Mouse (Mus musculus): ENCODE data around the gene Tradd.
"Not testable (repeated sequence)": the region's sequence is repeated elsewhere in the genome, so short reads cannot be mapped to it uniquely, and the experiment has no call there.

The Tradd gene

DNA sequence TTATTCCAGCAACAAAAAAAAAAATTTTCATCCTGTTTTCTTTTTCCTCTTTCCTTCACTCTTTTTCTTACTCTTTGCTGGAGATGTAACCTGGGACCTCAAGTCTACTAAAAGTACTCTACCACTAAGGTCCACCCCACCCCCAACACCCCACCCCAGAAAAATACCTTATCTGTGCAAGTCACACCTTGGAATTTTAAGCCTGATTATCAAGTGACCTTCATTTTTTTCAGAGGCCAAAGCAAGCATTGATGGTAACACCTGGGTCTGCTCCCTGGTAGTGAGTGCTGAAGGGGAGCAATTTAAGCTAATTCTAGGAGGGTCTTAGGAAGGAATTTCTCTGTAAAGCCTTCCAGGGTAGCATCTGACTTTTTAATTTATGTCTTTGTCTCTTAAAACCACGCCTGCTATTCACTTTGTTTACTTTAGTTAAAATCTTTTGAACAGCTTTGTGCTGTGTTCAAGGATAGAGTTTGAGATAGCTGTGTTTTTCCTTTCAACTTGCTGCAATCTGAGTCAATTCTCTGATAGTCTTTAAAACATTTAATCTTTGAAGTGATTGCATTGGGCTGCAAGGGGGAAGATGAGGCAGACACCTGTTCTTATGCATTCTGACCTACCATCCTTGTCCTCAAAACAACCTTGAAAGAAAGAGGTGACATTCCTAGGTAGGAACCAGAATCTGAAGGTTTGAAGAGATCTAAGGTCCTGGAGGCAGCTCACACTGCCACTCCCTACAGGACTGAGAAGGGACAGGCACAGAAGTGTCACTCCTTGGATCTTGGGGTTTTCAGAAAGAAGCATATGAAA is 31.1 kb downstream of the Tradd start:
- DNase-seq = no peak

DNA sequence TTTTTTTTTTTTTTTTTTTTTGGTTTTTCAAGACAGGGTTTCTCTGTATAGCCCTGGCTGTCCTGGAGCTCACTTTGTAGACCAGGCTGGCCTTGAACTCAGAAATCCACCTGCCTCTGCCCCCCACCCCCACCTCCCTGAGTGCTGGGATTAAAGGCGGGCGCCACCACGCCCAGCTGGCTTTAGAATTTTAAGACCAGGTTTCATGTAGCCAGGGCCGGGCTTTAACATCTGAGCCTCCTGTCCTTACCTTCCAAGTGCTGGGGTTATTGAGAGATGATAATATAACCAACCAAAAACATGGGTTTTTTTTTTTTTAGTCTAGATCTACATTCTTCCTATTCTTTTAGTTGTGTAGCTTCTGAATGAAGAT is 32.1 kb downstream of the Tradd start:
- not testable (repeated sequence) for DNase-seq

DNA sequence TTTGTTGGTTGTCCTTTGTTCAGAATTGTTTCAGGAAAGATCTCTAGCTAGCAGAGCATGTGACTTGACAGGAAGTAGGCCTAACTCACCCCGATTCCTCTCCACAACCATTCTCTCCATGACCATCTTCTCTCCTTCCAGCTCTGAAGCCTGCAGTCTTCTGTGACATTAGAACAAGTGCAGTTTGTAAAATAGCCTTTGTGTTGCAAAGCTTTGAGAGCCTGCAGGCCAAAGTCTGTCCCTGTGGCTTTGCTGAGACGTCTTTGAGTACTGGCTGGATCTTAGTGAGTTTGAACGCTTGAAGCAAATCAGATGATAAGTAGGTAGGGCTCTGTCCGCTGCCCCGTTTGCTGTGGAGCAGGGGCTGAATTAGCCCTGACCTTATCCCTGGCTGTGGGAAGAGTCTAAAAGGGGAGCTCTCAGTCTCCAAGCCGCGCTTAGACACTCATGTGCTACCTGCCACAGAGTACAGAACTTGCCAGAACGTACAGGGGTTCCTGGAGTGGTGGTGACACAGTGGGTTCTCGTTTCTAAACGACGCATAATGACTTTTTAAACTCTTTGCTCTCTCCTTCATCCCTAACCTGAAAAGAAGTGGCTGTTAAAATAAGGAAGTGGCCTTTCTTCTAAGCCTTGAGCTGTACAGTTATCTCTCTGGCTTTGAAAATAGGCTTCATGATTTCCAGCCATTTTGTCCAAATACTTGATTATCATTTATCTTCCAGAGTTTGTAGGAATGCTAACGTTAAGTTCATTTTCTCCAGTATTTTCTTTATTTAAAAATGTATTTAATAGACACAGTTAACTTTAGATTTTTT is 32.7 kb downstream of the Tradd start:
- no peak for DNase-seq

DNA sequence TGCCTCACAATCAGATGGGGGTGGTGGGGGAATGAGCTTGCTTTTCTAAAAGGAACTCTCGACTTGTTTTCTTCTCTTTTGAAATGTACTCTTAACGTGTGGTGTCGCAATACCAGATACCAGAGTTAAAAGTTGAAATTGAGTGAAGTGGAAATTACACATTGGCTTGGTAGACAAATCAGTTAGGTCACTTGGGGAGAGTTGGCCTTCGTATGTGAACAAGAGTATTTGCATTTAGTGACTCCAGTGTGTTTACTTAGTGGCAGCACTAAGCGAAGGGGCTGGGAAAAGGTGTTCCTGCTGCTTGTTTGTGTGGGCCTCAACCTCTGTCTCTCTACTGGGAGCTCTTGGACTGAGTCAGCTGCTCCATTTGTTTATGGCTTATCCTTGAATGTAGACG is 38.5 kb downstream of the Tradd start:
- no peak for DNase-seq

DNA sequence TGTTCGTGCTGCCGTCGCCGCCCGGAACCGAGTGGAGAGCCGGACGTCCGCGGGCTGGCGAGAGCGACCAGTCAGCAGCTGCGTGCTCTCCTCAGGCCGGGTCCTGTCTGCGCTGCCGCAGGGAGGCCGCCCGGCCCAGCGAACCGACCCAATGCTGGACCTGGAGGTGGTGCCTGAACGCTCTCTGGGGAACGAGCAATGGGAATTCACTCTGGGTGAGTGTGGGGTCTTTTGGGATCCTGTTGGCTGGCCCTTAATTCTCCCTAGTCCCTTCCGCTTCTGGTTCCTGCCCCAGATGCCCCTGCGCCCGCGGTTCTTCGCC is 39.2 kb downstream of the Tradd start:
- DNase-seq = no peak

DNA sequence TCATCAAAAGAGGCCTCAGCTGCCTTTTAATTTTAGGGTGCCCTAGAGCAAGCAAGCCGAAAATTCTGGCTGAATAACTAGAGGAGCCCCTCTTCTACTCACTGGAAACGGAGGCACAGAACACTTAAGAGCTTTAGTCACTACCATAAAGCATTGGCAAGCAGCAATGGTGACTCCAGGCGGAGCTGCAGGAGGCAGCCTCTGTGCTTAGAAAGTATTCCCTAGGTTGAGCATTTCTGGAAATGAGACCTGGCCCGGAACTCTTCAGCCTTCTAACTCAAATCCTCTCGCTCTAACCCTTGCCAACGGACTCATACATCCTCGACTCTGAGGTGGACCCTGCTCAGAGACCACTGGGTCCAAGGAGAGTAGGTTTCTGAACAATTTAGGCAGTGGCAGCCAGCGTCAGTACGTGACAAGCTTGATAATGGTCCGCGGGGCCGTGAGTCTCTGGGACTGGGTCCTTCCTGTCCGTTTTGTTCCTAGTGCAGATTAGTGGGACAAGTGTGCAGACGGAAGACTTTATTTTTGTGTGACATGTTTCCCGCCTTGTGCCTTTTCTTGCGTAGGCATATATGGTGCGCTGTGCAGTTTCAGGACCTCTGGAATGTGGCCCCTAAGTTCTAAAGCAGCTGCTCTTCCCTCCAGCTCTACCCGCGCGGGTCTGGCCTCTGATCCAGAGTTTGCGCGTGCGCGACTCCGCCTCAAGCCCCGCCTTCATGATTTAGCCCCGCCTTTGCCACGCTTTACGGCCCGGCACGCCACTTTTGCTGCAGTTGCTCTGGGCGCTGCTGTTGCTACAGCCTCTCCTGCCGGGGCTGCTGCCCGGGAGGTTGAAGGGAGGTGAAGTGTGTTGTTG is 39.8 kb downstream of the Tradd start, which contains the start of gene D230025D16Rik:
Gene D230025D16Rik, plus strand, starts transcription at position 733 of the 859 bp plus-strand sequence.
- peak; percentile 95 for DNase-seq

DNA sequence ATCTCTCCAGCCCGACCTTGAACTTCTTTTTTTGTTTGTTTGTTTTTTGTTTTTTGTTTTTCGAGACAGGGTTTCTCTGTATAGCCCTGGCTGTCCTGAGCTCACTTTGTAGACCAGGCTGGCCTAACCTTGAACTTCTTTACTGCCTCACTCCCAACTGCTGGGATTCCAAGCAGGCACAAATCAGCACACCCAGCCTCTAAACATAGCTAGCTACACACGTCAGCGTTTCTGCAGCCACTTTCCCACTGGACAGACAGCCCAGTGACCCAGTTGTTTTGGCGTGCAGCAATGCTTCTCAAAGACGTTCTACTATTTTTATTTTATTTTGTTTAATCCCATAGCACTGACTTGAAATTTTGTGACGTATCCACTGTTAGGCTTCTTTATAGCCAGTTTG is 40.6 kb downstream of the Tradd start:
- DNase-seq = no peak

DNA sequence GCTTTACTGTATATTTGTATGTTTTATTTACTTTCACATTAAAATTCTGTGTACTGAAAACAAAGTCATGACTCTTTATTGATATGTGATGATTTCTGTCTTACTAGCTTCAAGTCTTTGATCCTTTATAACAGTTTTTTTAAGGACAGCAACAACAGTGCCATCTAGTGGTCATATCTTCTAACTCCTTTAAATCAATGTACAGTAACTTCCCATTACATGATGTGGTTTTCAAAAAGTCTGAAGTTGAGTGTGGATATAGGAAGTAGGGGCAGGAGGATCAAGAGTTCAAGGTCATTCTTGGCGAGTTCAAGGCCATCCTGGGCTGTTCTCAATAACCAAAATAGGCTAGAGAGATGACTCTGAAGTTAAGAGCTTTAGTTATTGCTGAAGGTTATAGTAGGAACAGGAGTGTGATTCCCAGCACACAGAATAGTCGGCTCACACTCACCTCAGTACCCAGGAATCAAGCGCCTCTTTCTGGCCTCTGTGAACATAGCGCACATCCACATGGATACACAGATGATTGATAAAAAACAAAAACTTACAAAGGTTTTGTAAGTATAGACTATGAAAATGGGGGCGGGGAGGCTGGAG is 46.4 kb downstream of the Tradd start:
- DNase-seq = no peak

DNA sequence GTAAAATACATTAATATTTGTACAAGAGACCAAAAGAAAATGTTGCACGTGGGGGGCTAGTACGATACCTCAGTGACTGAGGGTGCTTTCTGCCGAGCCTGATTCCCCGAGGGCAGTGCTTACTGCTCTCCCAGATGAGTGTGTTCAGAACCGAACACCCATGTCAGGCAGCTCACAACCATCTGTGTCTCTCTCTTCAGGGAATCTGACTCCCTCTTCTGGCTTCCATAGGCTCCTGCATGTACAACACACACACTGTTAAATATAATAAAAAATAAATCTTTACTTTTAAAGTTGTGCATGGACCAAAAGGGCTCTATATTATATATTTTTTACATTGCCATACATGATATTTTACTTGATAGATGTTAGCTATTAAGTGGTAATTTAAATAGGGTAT is 50.3 kb downstream of the Tradd start:
- DNase-seq = no peak

DNA sequence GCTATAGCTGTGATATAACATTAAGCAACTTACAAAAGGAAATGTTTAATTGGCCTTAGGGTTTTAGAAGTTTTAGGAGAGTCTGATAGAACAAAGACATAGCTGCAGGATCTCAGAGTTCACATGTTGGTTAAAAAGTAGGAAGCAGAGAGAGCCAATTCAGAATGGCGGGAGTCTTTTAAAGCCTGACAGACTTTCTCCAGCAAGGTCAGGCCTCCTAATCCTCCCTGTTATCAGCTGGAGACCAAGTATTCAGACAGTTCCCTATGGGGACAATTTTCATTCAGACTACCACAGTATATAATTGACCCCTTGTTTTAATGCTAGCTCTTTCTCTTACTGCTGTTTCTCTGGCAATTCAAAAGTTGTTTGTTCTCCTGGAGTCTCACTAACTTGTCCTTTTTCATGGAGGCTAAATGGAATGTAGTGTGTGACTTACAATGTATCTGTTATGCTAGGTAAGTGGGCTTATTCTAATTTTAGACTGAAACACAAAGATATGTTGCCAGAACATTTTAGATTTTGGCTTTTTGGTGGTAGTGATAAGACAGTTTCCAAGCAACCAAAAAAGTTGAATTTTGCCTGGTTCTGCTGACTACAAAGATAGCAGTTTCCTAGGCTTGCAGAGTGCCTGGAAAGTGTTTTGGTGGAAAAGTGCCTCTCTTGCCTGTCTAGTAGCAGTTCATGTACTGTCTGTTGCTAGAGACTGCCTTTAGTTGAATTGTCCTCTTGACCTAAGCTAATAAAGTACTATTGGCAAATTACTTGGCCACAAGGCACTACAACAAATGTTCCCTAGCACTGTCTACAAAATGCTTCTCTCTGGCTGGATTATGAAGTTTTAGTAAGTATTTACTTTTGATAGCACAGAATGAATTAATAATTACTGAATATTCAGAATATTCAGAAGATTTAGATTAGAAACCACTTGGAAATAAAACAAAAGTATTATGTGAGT is 55.0 kb downstream of the Tradd start:
- DNase-seq = no peak

All from cerebellum, adult 8-10 months (tissue).